Mouse (Mus musculus) G1E (cell line): ENCODE data around the gene Wnt5a. TPM values are rescaled to one million over a fixed set of nuclear protein-coding genes. Genes with fewer than 3 reads are reported as not detected.

Experiments
- ATAC-seq: 2 replicates; pipeline ENCODE4 v1.8.0; 2016; ENCODE audit warnings: mild to moderate bottlenecking; ENCODE audit not compliant: insufficient number of reproducible peaks, poor library complexity, low FRiP score, severe bottlenecking; ENCODE audit errors: extremely low read depth
- DNase-seq: peaks from one replicate; pipeline ENCODE4 v3.0.0; 2012; ENCODE audit warnings: low spot score
- H3K27me3 ChIP-seq: 2 replicates; pipeline ENCODE4 v1.6.1; 2012; ENCODE audit warnings: mild to moderate bottlenecking, low read length, inconsistent platforms; ENCODE audit not compliant: insufficient read depth
- H3K36me3 ChIP-seq: replicated peaks from 2 replicates; pipeline ENCODE3; 2012; ENCODE audit warnings: mild to moderate bottlenecking, inconsistent platforms
- H3K4me1 ChIP-seq: 2 replicates; pipeline ENCODE4 v1.6.1; 2012; ENCODE audit warnings: low read depth, low read length, inconsistent platforms, mixed read lengths; ENCODE audit not compliant: insufficient read depth
- H3K4me3 ChIP-seq: 2 replicates; pipeline ENCODE4 v1.5.1; 2012; ENCODE audit warnings: low read depth, mild to moderate bottlenecking, inconsistent platforms, low read length, moderate library complexity, mixed read lengths
- H3K9me3 ChIP-seq: replicated peaks from 2 replicates; pipeline ENCODE4 v1.6.1; 2012; ENCODE audit warnings: inconsistent platforms
- CTCF ChIP-seq: IDR thresholded peaks from 2 replicates; pipeline ENCODE4 v1.5.1; 2012; ENCODE audit warnings: low read depth, low read length, inconsistent platforms, mixed read lengths
- GATA1 ChIP-seq: IDR thresholded peaks from 2 replicates; pipeline ENCODE4 v1.6.1; 2012; ENCODE audit warnings: borderline replicate concordance, low read length, inconsistent platforms, mixed read lengths
- GATA2 ChIP-seq: IDR thresholded peaks from 2 replicates; pipeline ENCODE4 v1.6.1; 2012; ENCODE audit warnings: low read depth, low read length, inconsistent platforms, borderline replicate concordance
- POLR2AphosphoS5 ChIP-seq: IDR thresholded peaks from 2 replicates; pipeline ENCODE4 v1.6.1; 2012; ENCODE audit warnings: low read depth, low read length, inconsistent platforms; ENCODE audit not compliant: insufficient replicate concordance
- TAL1 ChIP-seq: conservative IDR thresholded peaks from 2 replicates; pipeline ENCODE4 v1.6.1; 2012; ENCODE audit warnings: low read depth, low read length, inconsistent platforms, mixed read lengths
- polyA plus RNA-seq: library from polyadenylated mRNA; stranded (reverse); fragments of >175 nt; gene quantifications from 2 replicates; pipeline ENCODE4 v1.2.3, GENCODE M21; 2012
- total RNA-seq, 2 experiments: library from RNA; stranded (forward) in 1 of 2; stranded (reverse) in 1 of 2; fragments of 200-1000 nt in 1 of 2; fragments of >200 nt in 1 of 2; fragmentation: Nextera tagmentation in 1 of 2; gene quantifications; 2 replicates each; pipeline ENCODE4 v1.2.3; 2014 to 2017

Gene Wnt5a
- total and polyA plus RNA-seq, 3 experiments: 0.11 TPM; not detected in 2

GRCm38 (mm10) chr14:28503276-28503675 is 1.3 kb upstream of the Wnt5a start:
- TF ChIP-seq POLR2AphosphoS5 (no peak), GATA2 (no peak), TAL1 (no peak), GATA1 (no peak), CTCF (no peak)
- Histone ChIP-seq H3K36me3 (no peaks in the 10 kb centered on the region), H3K4me3 (no peak overlapping the region), H3K4me1 (no peaks in the 10 kb centered on the region), H3K9me3 (peaks cover 74% of the 10 kb centered on the region), H3K27me3 (no peaks in the 10 kb centered on the region)
- no peak for ATAC-seq
- DNase-seq: no peak

DNA sequence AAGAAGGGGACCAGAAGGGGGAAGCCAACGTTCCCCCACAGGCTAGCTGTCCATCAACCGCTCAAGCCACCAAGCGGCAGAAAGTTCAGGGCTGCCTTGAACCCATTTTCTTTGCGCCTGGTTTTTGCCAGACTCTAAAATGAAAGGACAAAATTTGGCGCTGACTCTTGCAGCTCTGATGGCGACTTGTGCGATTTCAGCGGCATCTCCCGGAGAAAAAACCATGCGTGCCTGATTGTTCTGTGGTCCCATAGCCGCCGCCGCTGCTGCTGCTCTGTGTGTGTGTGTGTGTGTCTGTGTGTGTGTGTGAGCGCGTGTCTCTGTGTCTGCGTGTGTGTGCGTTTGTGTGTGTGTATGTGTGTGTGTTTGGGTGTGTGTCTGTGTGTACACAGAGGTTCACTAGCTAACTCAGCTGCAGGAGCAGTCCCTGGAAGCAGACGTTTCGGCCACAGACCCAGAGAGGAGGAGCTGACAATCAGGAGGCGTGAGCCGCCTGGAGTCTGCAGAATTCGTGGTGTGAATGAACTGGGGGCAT is 568 bp downstream of the Wnt5a start:
- DNase-seq: no peak
- H3K36me3 ChIP-seq: no peaks in the 10 kb centered on the region
- no peak for ATAC-seq
- H3K9me3 ChIP-seq: peaks cover 82% of the 10 kb centered on the region
- H3K27me3 ChIP-seq: no peaks in the 10 kb centered on the region
- TF ChIP-seq CTCF (no peak), GATA1 (no peak), GATA2 (no peak), POLR2AphosphoS5 (no peak), TAL1 (no peak)
- H3K4me3 ChIP-seq: no peak overlapping the region
- H3K4me1 ChIP-seq: no peaks in the 10 kb centered on the region

- Histone ChIP-seq H3K4me1 (no peaks in the 10 kb centered on the region), H3K36me3 (no peaks in the 10 kb centered on the region), H3K4me3 (no peak overlapping the region), H3K27me3 (no peaks in the 10 kb centered on the region), H3K9me3 (peaks cover 83% of the 10 kb centered on the region)
- TF ChIP-seq GATA2 (no peak), GATA1 (no peak), CTCF (no peak), TAL1 (no peak), POLR2AphosphoS5 (no peak)
- no peak for DNase-seq
- ATAC-seq: no peak
These were observed 1.2 kb downstream of the Wnt5a start for GRCm38 (mm10) chr14:28505586-28506375.

DNA sequence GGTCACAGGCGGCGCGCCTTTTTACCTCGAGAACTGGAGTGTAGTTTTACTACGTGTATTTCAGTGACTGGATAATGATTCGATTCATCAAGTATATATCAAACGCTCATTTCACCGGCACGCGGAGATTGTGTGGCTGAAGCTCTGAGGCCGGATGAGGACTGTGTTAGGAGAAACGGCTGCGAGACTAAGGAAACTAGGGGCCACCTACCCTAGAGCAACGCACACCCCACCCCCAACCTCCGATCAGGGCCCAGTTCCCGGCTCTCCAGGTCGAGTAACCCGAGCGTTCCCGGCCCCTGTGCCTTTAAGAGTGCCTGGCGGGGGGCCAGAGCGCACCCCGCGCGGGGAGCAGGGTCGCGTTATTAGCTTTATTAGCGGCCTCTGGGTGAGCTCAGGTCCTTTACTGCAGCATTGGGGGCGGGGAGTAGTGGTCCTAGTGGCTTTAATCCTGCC is 1.9 kb downstream of the Wnt5a start:
- Histone ChIP-seq H3K9me3 (peaks cover 85% of the 10 kb centered on the region), H3K4me1 (no peaks in the 10 kb centered on the region), H3K27me3 (no peaks in the 10 kb centered on the region), H3K4me3 (no peak overlapping the region), H3K36me3 (no peaks in the 10 kb centered on the region)
- ATAC-seq (no peak), DNase-seq (no peak)
- TF ChIP-seq GATA1 (no peak), TAL1 (no peak), CTCF (no peak), GATA2 (no peak), POLR2AphosphoS5 (no peak)

GRCm38 (mm10) chr14:28507011-28507410 is 2.5 kb downstream of the Wnt5a start:
- no peak for ATAC-seq
- Histone ChIP-seq H3K4me1 (no peaks in the 10 kb centered on the region), H3K36me3 (no peaks in the 10 kb centered on the region), H3K4me3 (no peak overlapping the region), H3K27me3 (no peaks in the 10 kb centered on the region), H3K9me3 (peaks cover 81% of the 10 kb centered on the region)
- TF ChIP-seq CTCF (no peak), TAL1 (no peak), GATA2 (no peak), GATA1 (no peak), POLR2AphosphoS5 (no peak)
- DNase-seq: no peak

DNA sequence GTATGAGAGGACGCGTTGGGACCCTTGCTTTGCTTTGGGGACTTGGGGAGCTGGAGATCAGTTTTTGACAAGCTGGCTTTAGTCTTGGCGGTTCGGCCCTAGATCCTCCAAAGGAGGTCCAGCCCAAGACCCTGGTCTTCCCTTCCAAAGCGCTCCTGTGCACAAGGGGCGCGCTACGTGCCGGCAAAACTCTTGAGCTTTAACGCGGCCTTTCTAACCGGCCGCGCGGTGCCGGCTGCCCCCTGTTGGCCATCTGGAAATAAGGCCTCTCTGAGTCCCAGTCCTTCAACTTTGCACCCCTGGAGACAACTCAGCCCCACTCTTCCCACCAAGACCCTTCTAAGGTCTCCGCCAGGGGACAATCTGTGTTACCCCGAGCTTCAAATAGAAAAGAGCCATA is 2.9 kb downstream of the Wnt5a start:
- H3K27me3 ChIP-seq: no peaks in the 10 kb centered on the region
- DNase-seq: no peak

More for the DNA sequence above, 2.9 kb downstream of the Wnt5a start:
- Histone ChIP-seq H3K4me1 (no peaks in the 10 kb centered on the region), H3K36me3 (no peaks in the 10 kb centered on the region), H3K4me3 (no peak overlapping the region; the same call in 1 of the 2 replicates), H3K9me3 (peaks cover 80% of the 10 kb centered on the region)
- no peak for ATAC-seq
- no peak for TF ChIP-seq GATA2
- TF ChIP-seq GATA1: no peak
- TF ChIP-seq CTCF: no peak
- no peak for TF ChIP-seq POLR2AphosphoS5
- no peak for TF ChIP-seq TAL1
